In the genomic region with DNA sequence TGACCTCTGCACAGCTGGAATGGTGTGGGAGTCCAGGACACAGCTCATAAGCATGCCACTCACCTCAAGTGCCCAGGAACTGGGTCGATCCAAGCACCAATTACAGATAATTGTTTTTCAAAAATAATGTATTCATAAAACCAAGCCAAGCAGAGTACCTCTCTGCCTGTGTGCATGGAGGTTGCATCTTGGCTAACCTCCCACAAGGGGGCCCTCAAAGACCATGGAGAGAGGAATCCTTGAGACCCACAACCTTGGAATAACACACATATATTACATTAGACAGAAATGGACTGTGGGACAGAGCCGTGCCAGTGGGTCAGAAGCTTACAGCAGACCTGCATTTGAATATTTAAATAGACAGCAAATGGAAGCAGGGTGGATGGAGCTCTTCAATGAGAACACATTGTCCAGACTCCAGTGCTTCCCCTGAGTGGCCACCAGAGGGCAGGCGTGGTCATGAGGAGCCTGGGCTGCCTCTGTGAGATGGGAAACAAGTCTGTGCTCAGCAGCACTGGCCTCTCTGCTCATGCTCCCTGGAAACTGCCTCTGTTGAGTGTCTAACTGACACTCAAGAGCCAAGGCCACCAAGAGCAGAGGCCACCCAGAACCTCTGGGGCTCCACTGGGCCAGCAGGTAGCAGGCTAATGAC, we compare ENCODE assay signal across 8 mouse cellular contexts.
DNase-seq lines count a peak whose midpoint lies in the region; ATAC-seq and TF ChIP-seq lines count a peak whose summit lies in the region.

No protein-coding gene starts in this region.

- H3K36me3 ChIP-seq in midbrain, embryonic 10.5 days: peaks cover 7% of the 10 kb centered on the region
- no peaks in the 10 kb centered on the region for H3K36me3 ChIP-seq in midbrain, embryonic 16.5 days (ENCODE audit: control insufficient read depth, insufficient read depth, low read length)
- H3K36me3 ChIP-seq in intestine, embryonic 15.5 days: no peaks in the 10 kb centered on the region
- no peaks in the 10 kb centered on the region for H3K36me3 ChIP-seq in midbrain, embryonic 14.5 days (ENCODE audit: control insufficient read depth, insufficient read depth, low read length)
- H3K36me3 ChIP-seq in stomach, postnatal 0 days (ENCODE audit: control insufficient read depth, insufficient read depth, low read length): no peaks in the 10 kb centered on the region

- 32% methylated on average over 3 of the region's 3 CpGs for WGBS in midbrain, embryonic 10.5 days
- WGBS in midbrain, embryonic 16.5 days: 37% methylated on average over 3 of the region's 3 CpGs
- 24% methylated on average over 3 of the region's 3 CpGs for WGBS in intestine, embryonic 15.5 days
- 34% methylated on average over 3 of the region's 3 CpGs for WGBS in midbrain, embryonic 14.5 days
- WGBS in stomach, postnatal 0 days: 18% methylated on average over 3 of the region's 3 CpGs

- TF ChIP-seq CTCF in stomach, postnatal 0 days (IDR thresholded peaks at IDR 0.05; ENCODE audit: low read depth): peak; percentile 93

- H3K9me3 ChIP-seq in midbrain, embryonic 10.5 days (replicated peaks): no peaks in the 10 kb centered on the region; the same call in 1 of the 2 replicates
- no peaks in the 10 kb centered on the region for H3K9me3 ChIP-seq in midbrain, embryonic 16.5 days (replicated peaks; ENCODE audit: control insufficient read depth, low read length, poor library complexity, severe bottlenecking)
- no peaks in the 10 kb centered on the region for H3K9me3 ChIP-seq in intestine, embryonic 15.5 days
- H3K9me3 ChIP-seq in midbrain, embryonic 14.5 days (ENCODE audit: control insufficient read depth, low read length): no peaks in the 10 kb centered on the region
- H3K9me3 ChIP-seq in stomach, postnatal 0 days (ENCODE audit: control insufficient read depth, low read length): no peaks in the 10 kb centered on the region

- no peak; the same call in 1 of the 2 replicates for ATAC-seq in midbrain, embryonic 16.5 days
- ATAC-seq in intestine, embryonic 15.5 days: peak; percentile 51; the same call in 1 of the 2 replicates
- ATAC-seq in midbrain, embryonic 14.5 days (ENCODE audit: low FRiP score, low TSS enrichment): peak; percentile 55; the same call in 1 of the 2 replicates
- ATAC-seq in stomach, postnatal 0 days (ENCODE audit: low FRiP score, low TSS enrichment): peak; percentile 64; the same call in 1 of the 2 replicates

- TF ChIP-seq EP300 in stomach, postnatal 0 days (optimal IDR thresholded peaks at IDR 0.05): no peak

- peak; percentile 72 for DNase-seq in midbrain, embryonic 10.5 days (ENCODE audit: low spot score)
- peak; percentile 46 for DNase-seq in cerebellum, adult 9-11 months
- peak; percentile 34 to 55 for DNase-seq in frontal cortex, postnatal 10 days (ENCODE audit: low spot score in 2 of 2)
- peak; percentile 67 to 73 for DNase-seq in left cerebral cortex, postnatal 14 days (ENCODE audit: low spot score in 2 of 2)
- DNase-seq in midbrain, embryonic 14.5 days: peak; percentile 86
- peak; percentile 71 for DNase-seq in stomach, postnatal 0 days (ENCODE audit: low spot score)

- H3K4me2 ChIP-seq in midbrain, embryonic 16.5 days (ENCODE audit: low read length): no peak overlapping the region
- no peak overlapping the region for H3K4me2 ChIP-seq in intestine, embryonic 15.5 days (replicated peaks)
- no peak overlapping the region for H3K4me2 ChIP-seq in midbrain, embryonic 14.5 days (ENCODE audit: low read length)
- H3K4me2 ChIP-seq in stomach, postnatal 0 days (replicated peaks; ENCODE audit: low read depth): no peak overlapping the region

- H3K27me3 ChIP-seq in midbrain, embryonic 10.5 days (ENCODE audit: low read depth, poor library complexity, severe bottlenecking): no peaks in the 10 kb centered on the region
- H3K27me3 ChIP-seq in midbrain, embryonic 16.5 days (ENCODE audit: control insufficient read depth, insufficient read depth, low read depth, low read length): no peaks in the 10 kb centered on the region
- no peaks in the 10 kb centered on the region for H3K27me3 ChIP-seq in intestine, embryonic 15.5 days (replicated peaks)
- no peaks in the 10 kb centered on the region for H3K27me3 ChIP-seq in midbrain, embryonic 14.5 days (ENCODE audit: control insufficient read depth, insufficient read depth, low read length)
- no peaks in the 10 kb centered on the region for H3K27me3 ChIP-seq in stomach, postnatal 0 days (ENCODE audit: control insufficient read depth, insufficient read depth, low read length)

- H3K9ac ChIP-seq in midbrain, embryonic 16.5 days (ENCODE audit: low read depth, low read length): no peak overlapping the region
- H3K9ac ChIP-seq in intestine, embryonic 15.5 days: no peak overlapping the region
- H3K9ac ChIP-seq in midbrain, embryonic 14.5 days (replicated peaks; ENCODE audit: low read length): no peak overlapping the region
- H3K9ac ChIP-seq in stomach, postnatal 0 days (ENCODE audit: low read length): no peak overlapping the region

- no peak overlapping the region; the same call in 1 of the 2 replicates for H3K27ac ChIP-seq in midbrain, embryonic 10.5 days (replicated peaks)
- H3K27ac ChIP-seq in midbrain, embryonic 16.5 days (ENCODE audit: low read length): no peak overlapping the region
- no peak overlapping the region for H3K27ac ChIP-seq in intestine, embryonic 15.5 days
- H3K27ac ChIP-seq in midbrain, embryonic 14.5 days (replicated peaks; ENCODE audit: low read depth, low read length): no peak overlapping the region
- H3K27ac ChIP-seq in stomach, postnatal 0 days (replicated peaks): no peak overlapping the region

- intact Hi-C loops in left cerebral cortex, postnatal 14 days (cut with DNase I): loop anchor here (5.0 kb wide), 1 partner anchor 613 kb away; no protein-coding TSS in a partner anchor

- 0 out of 2 replicates have a peak, but pooled peaks cover 6% of the 10 kb centered on the region for H3K4me1 ChIP-seq in midbrain, embryonic 10.5 days
- no peaks in the 10 kb centered on the region for H3K4me1 ChIP-seq in midbrain, embryonic 16.5 days (ENCODE audit: control insufficient read depth, insufficient read depth, low read length)
- H3K4me1 ChIP-seq in intestine, embryonic 15.5 days (replicated peaks): no peaks in the 10 kb centered on the region
- H3K4me1 ChIP-seq in midbrain, embryonic 14.5 days (ENCODE audit: control insufficient read depth, insufficient read depth, low read length): no peaks in the 10 kb centered on the region
- no peaks in the 10 kb centered on the region for H3K4me1 ChIP-seq in stomach, postnatal 0 days (replicated peaks; ENCODE audit: control insufficient read depth, insufficient read depth)

- no peak overlapping the region for H3K4me3 ChIP-seq in midbrain, embryonic 10.5 days
- H3K4me3 ChIP-seq in midbrain, embryonic 16.5 days (ENCODE audit: low read depth, low read length): no peak overlapping the region
- H3K4me3 ChIP-seq in intestine, embryonic 15.5 days (replicated peaks): no peak overlapping the region
- H3K4me3 ChIP-seq in midbrain, embryonic 14.5 days (replicated peaks; ENCODE audit: low read depth, low read length): no peak overlapping the region
- H3K4me3 ChIP-seq in stomach, postnatal 0 days (ENCODE audit: low read depth, low read length): no peak overlapping the region
